9 mouse cellular contexts compared by ENCODE assay signal in the genomic region with DNA sequence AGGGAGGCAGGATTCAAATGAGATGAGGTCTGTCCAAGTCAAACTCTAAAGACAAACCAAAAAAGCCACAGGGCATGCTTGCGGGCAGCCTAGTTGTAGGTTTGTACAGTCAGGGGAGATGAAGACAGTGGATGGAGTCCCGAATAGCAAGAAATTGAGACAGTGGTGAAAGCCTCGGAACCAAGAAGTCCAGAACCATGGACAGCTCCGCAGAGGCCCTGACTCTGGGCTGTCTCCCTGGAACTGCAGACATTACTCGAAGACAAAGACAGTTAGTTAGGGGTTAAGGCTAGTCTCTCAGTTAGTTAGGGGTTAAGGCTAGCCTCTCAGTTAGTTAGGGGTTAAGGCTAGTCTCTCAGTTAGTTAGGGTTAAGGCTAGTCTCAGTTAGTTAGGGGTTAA. TPM values are rescaled to one million over a fixed set of nuclear protein-coding genes. Genes with fewer than 3 reads are reported as not detected.
DNase-seq lines count a peak whose midpoint lies in the region; TF ChIP-seq lines count a peak whose summit lies in the region.
"Had no signal": no experiment of that assay in that cellular context is flagged by ENCODE, and none has a peak within 500 bp of the region (broad histone marks: within the 10 kb centered on the region; RNA-seq: fewer than 3 reads in every experiment).

No protein-coding gene starts in this region.

- peak; percentile 67 for DNase-seq in kidney, postnatal 10 days
- DNase-seq in kidney, adult 2 months, result no peak
- DNase-seq in 416B (ENCODE audit: low read depth) (peak; percentile 29), ES-CJ7 (ENCODE audit: low read depth, low spot score) (peak; percentile 51)
- peak; percentile 24 for DNase-seq in induced T-regulatory cell, adult 2 months (ENCODE audit: low read depth)
- DNase-seq in cerebellum, adult 9-11 months, result no peak
- no peak for DNase-seq in right cerebral cortex, postnatal 36 days (ENCODE audit: low spot score in 2 of 2)
- DNase-seq: layer of hippocampus, postnatal 36 days had no signal

- H3K4me1 ChIP-seq in kidney, adult 2 months (ENCODE audit: control insufficient read depth, insufficient read depth, low read length), result no peaks in the 10 kb centered on the region

- TF ChIP-seq CTCF in kidney, adult 2 months (conservative IDR thresholded peaks at IDR 0.05; ENCODE audit: insufficient read depth, insufficient read length, low read depth, low read length), result no peak

- no peaks in the 10 kb centered on the region for H3K27me3 ChIP-seq in kidney, adult 2 months (replicated peaks; ENCODE audit: control insufficient read depth, insufficient read depth, low read length)

- H3K4me3 ChIP-seq in kidney, adult 2 months (ENCODE audit: insufficient read depth, low read depth, low read length), result no peak overlapping the region

- H3K27ac ChIP-seq in kidney, adult 2 months (ENCODE audit: insufficient read depth, low read depth, low read length), result no peak overlapping the region
- H3K27ac ChIP-seq: hindbrain, postnatal 0 days had no signal

- WGBS in kidney, adult 2 months, result 46% methylated on average over 5 of the region's 5 CpGs

- TF ChIP-seq POLR2A in kidney, adult 2 months (IDR thresholded peaks at IDR 0.05; ENCODE audit: low read depth, low read length), result no peak

- peaks cover 3% of the 10 kb centered on the region; the same call in 1 of the 2 replicates for H3K36me3 ChIP-seq in kidney, adult 2 months (ENCODE audit: control insufficient read depth, insufficient read depth, low read length)

RNA-seq across cellular contexts. Expression of a gene that starts 13.0 kb away (rescaled TPM):
- 6.2 and 7.7 TPM in 2 replicates for polyA plus RNA-seq in kidney, adult 2 months (2012; rRNA removed)

RNA-seq across cellular contexts. Expression of a gene that starts 23.6 kb away (rescaled TPM):
- 1.7 and 2.1 TPM in 2 replicates for polyA plus RNA-seq in kidney, adult 2 months (2012; rRNA removed)
- polyA plus RNA-seq: hindbrain, postnatal 0 days had no signal

RNA-seq across cellular contexts. Expression of a gene that starts 31.8 kb away (rescaled TPM):
- 449 and 451 TPM in 2 replicates for polyA plus RNA-seq in kidney, adult 2 months (2012; rRNA removed)

RNA-seq across cellular contexts. Expression of a gene that starts 47.7 kb away (rescaled TPM):
- polyA plus RNA-seq in kidney, adult 2 months (2012; rRNA removed), result 16.4 and 17.4 TPM in 2 replicates

RNA-seq across cellular contexts. Expression of a gene that starts 49.5 kb away (rescaled TPM):
- polyA plus RNA-seq in kidney, adult 2 months (2012; rRNA removed), result 229 and 272 TPM in 2 replicates

Comparison
In these comparisons a context has a peak if more than half of its experiments do, and no peak if none do; other contexts are left out.
1. DNase-seq: peak in kidney, postnatal 10 days (single experiment), 416B (single experiment), ES-CJ7 (single experiment) and induced T-regulatory cell, adult 2 months (single experiment); none in kidney, adult 2 months (single experiment), cerebellum, adult 9-11 months (single experiment) and right cerebral cortex, postnatal 36 days (0 of 2).